ENCODE assay signal across 23 mouse cellular contexts in genomic region chr11:94402731-94403130, GRCm38 (mm10).
"Had no signal": no experiment of that assay in that cellular context is flagged by ENCODE, and none has a peak within 500 bp of the region (broad histone marks: within the 10 kb centered on the region; RNA-seq: fewer than 3 reads in every experiment).

No protein-coding gene starts in this region.

- H3K36me3 ChIP-seq: intestine, embryonic 15.5 days; kidney, embryonic 15.5 days; limb, embryonic 12.5 days; liver, embryonic 12.5 days; liver, embryonic 15.5 days; midbrain, embryonic 10.5 days; neural tube, embryonic 12.5 days; neural tube, embryonic 15.5 days; stomach, embryonic 15.5 days had no signal

- H3K4me3 ChIP-seq: intestine, embryonic 15.5 days; kidney, embryonic 15.5 days; left cerebral cortex, adult 2 months; limb, embryonic 12.5 days; liver, embryonic 12.5 days; liver, embryonic 15.5 days; megakaryocyte, embryonic 14.5 days; midbrain, embryonic 10.5 days; neural tube, embryonic 12.5 days; neural tube, embryonic 15.5 days; stomach, embryonic 15.5 days had no signal

- H3K9me3 ChIP-seq: intestine, embryonic 15.5 days; kidney, embryonic 15.5 days; limb, embryonic 12.5 days; liver, embryonic 12.5 days; liver, embryonic 15.5 days; megakaryocyte, embryonic 14.5 days; midbrain, embryonic 10.5 days; neural tube, embryonic 12.5 days; neural tube, embryonic 15.5 days; stomach, embryonic 15.5 days had no signal

- H3K9ac ChIP-seq: intestine, embryonic 15.5 days; kidney, embryonic 15.5 days; limb, embryonic 12.5 days; liver, embryonic 12.5 days; liver, embryonic 15.5 days; lung, embryonic 14.5 days; neural tube, embryonic 12.5 days; neural tube, embryonic 15.5 days; stomach, embryonic 15.5 days had no signal

- ATAC-seq: intestine, embryonic 15.5 days; liver, embryonic 12.5 days had no signal

- H3K27ac ChIP-seq: intestine, embryonic 15.5 days; kidney, embryonic 15.5 days; left cerebral cortex, adult 2 months; limb, embryonic 12.5 days; liver, embryonic 12.5 days; liver, embryonic 15.5 days; midbrain, embryonic 10.5 days; neural tube, embryonic 12.5 days; neural tube, embryonic 15.5 days; stomach, embryonic 15.5 days had no signal

- H3K4me2 ChIP-seq: intestine, embryonic 15.5 days; kidney, embryonic 15.5 days; limb, embryonic 12.5 days; liver, embryonic 12.5 days; liver, embryonic 15.5 days; lung, embryonic 14.5 days; neural tube, embryonic 12.5 days; neural tube, embryonic 15.5 days; stomach, embryonic 15.5 days had no signal

- H3K27me3 ChIP-seq: intestine, embryonic 15.5 days; limb, embryonic 12.5 days; neural tube, embryonic 12.5 days; neural tube, embryonic 15.5 days; stomach, embryonic 15.5 days had no signal

- DNase-seq: kidney, adult 11 months; kidney, adult 8-10 months; kidney, postnatal 10 days; kidney, postnatal 36 days; layer of hippocampus, postnatal 36 days; liver; lung, embryonic 14.5 days; midbrain, embryonic 14.5 days; right cerebral cortex, adult 18-20 months; right cerebral cortex, postnatal 14 days; spleen, adult 18-20 months; thymus, postnatal 25 days had no signal

- H3K4me1 ChIP-seq: liver, embryonic 12.5 days had no signal
